Mouse (Mus musculus) heart, adult 2 months (tissue): ENCODE data around the gene Nudt13. TPM values are rescaled to one million over a fixed set of nuclear protein-coding genes. Genes with fewer than 3 reads are reported as not detected.

Experiments used
- DNase-seq, 2 experiments: peaks; one replicate each; pipeline ENCODE4 v3.0.0; 2021
- H3K27ac ChIP-seq: fragments of 200-600 bp; 2 replicates; pipeline ENCODE4 v1.8.1; 2022
- H3K27me3 ChIP-seq: fragments of 200-500 bp; 2 replicates; pipeline ENCODE4 v1.6.1; 2012; ENCODE audit warnings: mild to moderate bottlenecking, low read length, inconsistent platforms, mixed read lengths; ENCODE audit not compliant: control insufficient read depth, insufficient read depth
- H3K36me3 ChIP-seq: fragments of 200-500 bp; 2 replicates; pipeline ENCODE4 v1.6.1; 2012; ENCODE audit warnings: low read length, inconsistent platforms; ENCODE audit not compliant: control insufficient read depth, insufficient read depth
- H3K4me1 ChIP-seq: fragments of 200-500 bp; 2 replicates; pipeline ENCODE4 v1.6.1; 2011; ENCODE audit warnings: low read length; ENCODE audit not compliant: control insufficient read depth, insufficient read depth
- H3K4me3 ChIP-seq: fragments of 200-600 bp; 2 replicates; pipeline ENCODE4 v1.8.1; 2022
- H3K79me2 ChIP-seq: fragments of 200-500 bp; replicated peaks from 2 replicates; pipeline ENCODE4 v1.6.1; 2012; ENCODE audit warnings: mild to moderate bottlenecking, inconsistent platforms, low read length, moderate library complexity, mixed read lengths; ENCODE audit not compliant: control insufficient read depth, insufficient read depth
- H3K9ac ChIP-seq: fragments of 200-500 bp; 2 replicates; pipeline ENCODE4 v1.6.1; 2012; ENCODE audit warnings: low read depth, mild to moderate bottlenecking, control low read depth, inconsistent platforms, low read length, mixed read lengths
- CTCF ChIP-seq: fragments of 200-600 bp; IDR thresholded peaks from 2 replicates; pipeline ENCODE4 v1.8.1; 2022; ENCODE audit warnings: antibody characterized with exemption, mild to moderate bottlenecking, moderate library complexity
- EP300 ChIP-seq: fragments of 200-500 bp; IDR thresholded peaks from 2 replicates; pipeline ENCODE4 v1.6.1; 2011; ENCODE audit warnings: low read depth, low read length, control low read depth; ENCODE audit not compliant: insufficient read depth
- POLR2A ChIP-seq: fragments of 200-500 bp; IDR thresholded peaks from 2 replicates; pipeline ENCODE4 v1.6.1; 2011; ENCODE audit warnings: mild to moderate bottlenecking, low read depth, low read length, control low read depth; ENCODE audit not compliant: insufficient read depth
- WGBS: fragments of 180-500 bp; shearing (Covaris S2); methylation state at CpG from one replicate; pipeline ENCODE4 v1.1.7; 2018; 5-methylcytosine and 5-hydroxymethylcytosine counted together
- intact Hi-C: fragments of 180-260 bp; cut with DNase I; formaldehyde crosslinking; loops from one replicate; pipeline ENCODE4 v1.15.1; 2025
- polyA plus RNA-seq: library from polyadenylated mRNA; depleted of rRNA; stranded (reverse); fragments of >200 nt; gene quantifications from 2 replicates; pipeline ENCODE4 v1.2.3, GENCODE M21; 2012; rRNA removed
- total RNA-seq, 2 experiments: library from RNA; stranded (reverse); gene quantifications; 2 replicates each; pipeline ENCODE4 v1.2.3; 2021

Nudt13 gene
- total and polyA plus RNA-seq, 3 experiments = 34.1 to 37.7 (median 35.7) TPM

GRCm38 (mm10) chr14:20345885-20346284 is 51.4 kb downstream of the Nudt13 start:
- Histone ChIP-seq H3K79me2 (0 out of 2 replicates have a peak, but pooled peaks cover 4% of the 10 kb centered on the region), H3K27me3 (no peaks in the 10 kb centered on the region), H3K4me1 (peaks cover 2% of the 10 kb centered on the region), H3K9ac (no peak overlapping the region), H3K27ac (no peak overlapping the region), H3K4me3 (no peak overlapping the region), H3K36me3 (peaks cover 6% of the 10 kb centered on the region)
- TF ChIP-seq CTCF = no peak
- TF ChIP-seq EP300 = no peak
- TF ChIP-seq POLR2A = no peak
- no peak for DNase-seq
- 75% methylated on average over 9 of the region's 9 CpGs for WGBS
- intact Hi-C loops = loop anchor here (5.0 kb wide), 1 partner anchor 49 kb away; no protein-coding TSS in a partner anchor

- Histone ChIP-seq H3K27me3 (no peaks in the 10 kb centered on the region), H3K36me3 (peaks cover 6% of the 10 kb centered on the region), H3K27ac (peak overlapping the region; percentile 96), H3K9ac (peak overlapping the region; percentile 88), H3K4me3 (peak overlapping the region; percentile 94), H3K79me2 (0 out of 2 replicates have a peak, but pooled peaks cover 4% of the 10 kb centered on the region), H3K4me1 (peaks cover 2% of the 10 kb centered on the region)
- TF ChIP-seq POLR2A (no peak), EP300 (no peak), CTCF (no peak)
- no peak for DNase-seq
- intact Hi-C loops = loop anchor here (5.0 kb wide), 1 partner anchor 50 kb away; no protein-coding TSS in a partner anchor
- WGBS = 1% methylated on average over 15 of the region's 15 CpGs
Observed at GRCm38 (mm10) chr14:20347441-20347990, 53.0 kb downstream of the Nudt13 start.

GRCm38 (mm10) chr14:20347991-20348541 is 53.6 kb downstream of the Nudt13 start, which contains the start of the genes Ecd and Fam149b:
Gene Ecd (minus strand): TSS chr14:20348121.
Gene Fam149b (plus strand): TSS chr14:20348162.
- Histone ChIP-seq H3K4me3 (peak within 1 kb of the TSS; percentile 94), H3K4me1 (peaks cover 2% of the 10 kb centered on the region), H3K27me3 (no peaks in the 10 kb centered on the region), H3K79me2 (0 out of 2 replicates have a peak, but pooled peaks cover 4% of the 10 kb centered on the region), H3K9ac (peak within 1 kb of the TSS; percentile 90), H3K27ac (peak within 1 kb of the TSS; percentile 96), H3K36me3 (peaks cover 6% of the 10 kb centered on the region)
- intact Hi-C loops = loop anchor here (2.0 to 5.0 kb wide), 2 partner anchors 41 to 51 kb away; partner anchors contain the start of gene Dnajc9
- DNase-seq = peak; percentile 91 to 92
- TF ChIP-seq EP300 (peak; percentile 87), CTCF (peak; percentile 75), POLR2A (peak; percentile 72)
- WGBS = under 1% methylated on average over 42 of the region's 42 CpGs

GRCm38 (mm10) chr14:20363230-20363629 is 68.7 kb downstream of the Nudt13 start:
- Histone ChIP-seq H3K36me3 (peaks cover 2% of the 10 kb centered on the region), H3K9ac (no peak overlapping the region), H3K4me1 (no peaks in the 10 kb centered on the region), H3K27ac (no peak overlapping the region), H3K79me2 (no peaks in the 10 kb centered on the region), H3K4me3 (no peak overlapping the region), H3K27me3 (no peaks in the 10 kb centered on the region)
- TF ChIP-seq EP300 (no peak), CTCF (no peak), POLR2A (no peak)
- 82% methylated on average over 4 of the region's 4 CpGs for WGBS
- DNase-seq = no peak
- intact Hi-C loops = no loop called here

Other genes with a start within 250 kb of the Nudt13 start
- gene Saysd1, start 156.2 kb upstream of the Nudt13 start, total RNA-seq = 1 to 10 TPM; 2.6 to 2.8 TPM
- 4.7 and 5.0 TPM in 2 replicates for gene Saysd1, start 156.2 kb upstream of the Nudt13 start, polyA plus RNA-seq
- under 1 TPM; 0.65 to 0.70 TPM for gene Kcnk5, start 112.9 kb upstream of the Nudt13 start, total RNA-seq
- gene Kcnk5, start 112.9 kb upstream of the Nudt13 start, polyA plus RNA-seq = 0.84 and 0.91 TPM in 2 replicates
- not detected for gene Kcnk16, start 25.5 kb upstream of the Nudt13 start, total RNA-seq
- not detected in 2 replicates for gene Kcnk16, start 25.5 kb upstream of the Nudt13 start, polyA plus RNA-seq
- 10 to 100 TPM; 31.7 to 36.9 TPM for gene Ecd, start 53.4 kb downstream of the Nudt13 start, total RNA-seq
- 16.2 and 26.2 TPM in 2 replicates for gene Ecd, start 53.4 kb downstream of the Nudt13 start, polyA plus RNA-seq
- 10 to 100 TPM; 29.6 to 30.1 TPM for gene Fam149b, start 53.5 kb downstream of the Nudt13 start, total RNA-seq
- 23.1 and 36.5 TPM in 2 replicates for gene Fam149b, start 53.5 kb downstream of the Nudt13 start, polyA plus RNA-seq
- gene Dnajc9, start 94.2 kb downstream of the Nudt13 start, total RNA-seq = 10 to 100 TPM; 11.9 to 13.4 TPM
- 7.2 and 8.2 TPM in 2 replicates for gene Dnajc9, start 94.2 kb downstream of the Nudt13 start, polyA plus RNA-seq
- gene Mrps16, start 98.9 kb downstream of the Nudt13 start, total RNA-seq = 10 to 100 TPM; 68.6 to 74.9 TPM
- 54.7 and 65.4 TPM in 2 replicates for gene Mrps16, start 98.9 kb downstream of the Nudt13 start, polyA plus RNA-seq
- gene Cfap70, start 157.5 kb downstream of the Nudt13 start, total RNA-seq = not detected
- gene Cfap70, start 157.5 kb downstream of the Nudt13 start, polyA plus RNA-seq = 0.70 TPM in 1 of 2 replicates, not detected in the other
- 10 to 100 TPM; 49.3 to 55.1 TPM for gene Anxa7, start 185.4 kb downstream of the Nudt13 start, total RNA-seq
- 55.1 and 76.0 TPM in 2 replicates for gene Anxa7, start 185.4 kb downstream of the Nudt13 start, polyA plus RNA-seq
- gene Mss51, start 202.2 kb downstream of the Nudt13 start, total RNA-seq = under 1 TPM; 0.26 to 0.48 TPM
- 0.31 and 0.53 TPM in 2 replicates for gene Mss51, start 202.2 kb downstream of the Nudt13 start, polyA plus RNA-seq